Mouse (Mus musculus) gastrocnemius, postnatal 14 days (tissue): Measurements from ENCODE around the gene Tmem181a. TPM values are rescaled to one million over a fixed set of nuclear protein-coding genes. Genes with fewer than 3 reads are reported as not detected.
"Not testable (repeated sequence)": the region's sequence is repeated elsewhere in the genome, so short reads cannot be mapped to it uniquely, and the experiment has no call there.

ENCODE experiments used
- DNase-seq: peaks from one replicate; pipeline ENCODE4 v3.0.0; 2021; ENCODE audit warnings: mixed read lengths
- intact Hi-C: fragments of 180-260 bp; cut with DNase I; formaldehyde crosslinking; loops from one replicate; pipeline ENCODE4 v1.15.1; 2025; ENCODE audit warnings: low total_unique reads
- long read RNA-seq, 2 experiments: library from polyadenylated mRNA; stranded (forward); transcript quantifications; one replicate each; pipeline ENCODE4 v2.0.0; 2021
- total RNA-seq, 2 experiments: library from RNA; stranded (reverse); gene quantifications; 2 replicates each; pipeline ENCODE4 v1.2.3; 2021

Gene Tmem181a
- total RNA-seq, result 1 to 10 TPM; 5.9 to 6.1 TPM
- long read RNA-seq, experiment 1, full-length matches to known transcripts, result 3 of 9 reads
- long read RNA-seq, experiment 1, partial matches to known transcripts, result 1 of 9 reads
- long read RNA-seq, experiment 1, other reads (novel, unspliced or antisense), result 5 of 9 reads
- long read RNA-seq, experiment 2, full-length matches to known transcripts, result 6 of 8 reads
- long read RNA-seq, experiment 2, partial matches to known transcripts, result 0 of 8 reads
- long read RNA-seq, experiment 2, other reads (novel, unspliced or antisense), result 2 of 8 reads

DNA sequence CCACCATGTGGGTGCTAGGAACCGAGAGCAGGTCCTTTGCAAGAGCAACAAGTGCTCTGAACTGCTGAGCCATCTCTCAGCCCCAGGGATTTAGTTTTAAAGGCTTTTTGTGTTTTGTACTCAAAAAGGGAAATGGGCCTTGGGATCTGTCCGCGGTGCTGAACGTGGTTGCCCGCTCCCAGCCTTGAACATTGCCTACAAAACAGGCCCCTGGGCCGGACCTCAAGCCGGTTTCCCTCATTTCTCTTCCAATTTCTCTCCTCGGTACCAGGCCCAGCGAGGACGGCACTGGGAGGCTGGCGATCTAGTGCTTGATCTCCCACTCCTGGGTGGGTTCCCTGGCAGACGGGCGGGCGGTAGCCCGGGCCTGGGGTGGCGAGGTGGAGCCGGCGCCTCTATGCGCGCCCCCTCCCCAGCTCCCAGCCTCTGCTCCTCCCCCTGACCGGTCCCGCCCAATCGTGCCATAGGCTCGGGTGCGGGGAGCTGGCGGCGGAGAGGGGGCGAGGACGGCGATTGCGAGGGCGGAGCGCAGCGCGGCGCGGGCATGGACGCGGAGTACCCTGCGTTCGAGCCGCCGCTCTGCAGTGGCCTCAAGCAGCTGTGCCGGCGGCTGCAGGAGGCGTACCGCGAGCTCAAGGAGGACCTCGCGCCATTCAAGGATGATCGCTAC lies at the start of gene Tmem181a:
Gene Tmem181a (plus strand): TSS at position 461 of the 670 bp plus-strand sequence.
- DNase-seq, intact Hi-C loops: not testable (repeated sequence)

DNA sequence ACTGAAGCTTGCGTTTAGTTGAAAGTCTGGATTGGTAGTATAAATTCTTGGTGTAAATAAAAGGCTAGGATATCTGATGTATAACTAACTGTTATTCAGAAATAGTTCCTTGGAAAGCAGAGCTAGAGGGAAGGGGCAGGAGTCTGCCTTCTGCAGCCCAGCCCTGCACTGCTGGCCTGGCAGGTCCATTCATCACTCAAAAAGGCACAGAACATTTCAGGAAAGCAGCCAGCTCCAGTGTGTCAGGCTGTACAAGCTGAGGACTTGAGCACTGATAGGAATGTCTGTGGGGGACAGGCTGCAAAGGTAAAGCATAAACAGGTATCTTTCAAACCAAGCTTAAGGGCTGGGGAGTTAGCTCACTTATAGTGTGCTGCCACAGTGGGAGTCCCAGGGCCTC lies 44.9 kb upstream of the Tmem181a start:
- intact Hi-C loops, result no loop called here
- no peak for DNase-seq

GRCm38 (mm10) chr17:6215640-6216039 lies 41.0 kb upstream of the Tmem181a start:
- no peak for DNase-seq
- intact Hi-C loops, result no loop called here

DNA sequence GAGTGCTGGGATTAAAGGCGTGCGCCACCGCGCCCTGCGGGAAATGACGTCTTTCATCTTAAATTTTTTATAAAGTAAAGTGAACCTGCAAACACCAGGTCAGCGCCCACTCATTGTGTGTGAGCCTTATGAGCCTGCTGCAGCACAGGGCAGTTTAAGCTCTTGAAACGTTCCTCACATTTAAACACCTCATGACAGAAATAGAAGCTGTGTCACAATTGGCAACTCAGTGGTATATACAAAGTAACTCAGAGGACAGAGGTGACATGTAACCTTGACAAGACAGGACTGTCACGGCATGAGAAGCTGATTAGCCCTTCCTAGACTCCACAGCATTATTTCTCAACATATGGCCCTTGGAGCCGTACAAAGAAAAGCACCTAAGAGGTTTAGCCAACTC lies 40.1 kb upstream of the Tmem181a start:
- intact Hi-C loops, result no loop called here
- no peak for DNase-seq

DNA sequence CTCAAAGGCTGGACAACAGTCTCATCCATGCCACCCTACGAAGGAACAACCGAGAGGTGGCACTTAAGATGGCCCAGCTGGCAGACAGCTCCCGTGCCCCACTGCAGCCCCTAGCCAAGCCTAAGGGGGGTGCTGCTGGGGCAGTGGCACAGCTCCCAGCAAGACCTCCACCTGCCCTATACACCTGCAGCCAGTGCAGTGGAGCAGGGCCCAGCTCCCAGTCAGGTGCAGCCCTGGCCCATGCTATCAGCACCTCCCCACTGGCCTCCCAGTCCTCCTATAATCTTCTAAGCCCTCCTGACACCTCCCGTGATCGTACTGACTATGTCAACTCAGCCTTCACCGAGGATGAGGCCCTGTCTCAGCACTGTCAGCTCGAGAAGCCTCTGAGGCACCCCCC lies 24.0 kb upstream of the Tmem181a start:
- DNase-seq, intact Hi-C loops: not testable (repeated sequence)

DNA sequence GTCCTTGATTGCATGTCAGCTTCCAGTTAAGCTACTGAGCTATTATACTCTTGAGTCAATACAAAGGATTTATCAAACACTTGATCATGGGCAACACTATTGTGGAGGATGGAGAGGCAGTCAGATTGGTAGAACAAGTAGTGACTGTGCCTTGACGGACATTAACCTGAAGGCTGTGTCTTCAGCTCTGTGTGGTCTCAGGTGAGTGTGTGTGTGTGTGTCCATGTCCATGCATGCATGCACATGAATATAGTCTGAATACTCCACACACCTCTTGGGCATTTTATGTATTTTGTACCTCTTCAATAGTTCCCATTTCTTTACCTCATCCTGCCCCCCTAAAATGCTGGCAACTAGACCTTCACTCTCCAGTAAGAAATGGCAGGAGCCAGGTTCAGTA lies 5.4 kb upstream of the Tmem181a start:
- DNase-seq, intact Hi-C loops: not testable (repeated sequence)

DNA sequence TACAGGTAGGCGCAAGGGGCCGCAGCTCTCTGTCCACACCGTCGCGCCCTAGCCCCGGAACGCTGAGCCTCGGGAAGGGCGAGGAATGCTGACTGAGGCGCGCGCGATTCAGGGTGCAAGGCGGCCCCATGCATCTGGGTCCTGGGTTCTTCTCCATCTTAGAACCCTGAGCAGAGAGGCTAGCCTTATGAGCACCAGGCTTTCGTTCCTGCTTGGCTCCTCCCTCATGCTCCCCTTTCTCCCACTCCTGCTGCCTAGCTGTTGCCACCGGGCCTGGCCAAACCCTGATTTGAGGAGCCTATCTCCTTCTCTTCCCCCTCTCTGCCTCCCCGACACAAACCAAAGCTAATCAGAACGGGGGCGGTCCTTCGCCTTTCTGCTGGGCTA lies 403 bp downstream of the Tmem181a start:
- DNase-seq, intact Hi-C loops: not testable (repeated sequence)

DNA sequence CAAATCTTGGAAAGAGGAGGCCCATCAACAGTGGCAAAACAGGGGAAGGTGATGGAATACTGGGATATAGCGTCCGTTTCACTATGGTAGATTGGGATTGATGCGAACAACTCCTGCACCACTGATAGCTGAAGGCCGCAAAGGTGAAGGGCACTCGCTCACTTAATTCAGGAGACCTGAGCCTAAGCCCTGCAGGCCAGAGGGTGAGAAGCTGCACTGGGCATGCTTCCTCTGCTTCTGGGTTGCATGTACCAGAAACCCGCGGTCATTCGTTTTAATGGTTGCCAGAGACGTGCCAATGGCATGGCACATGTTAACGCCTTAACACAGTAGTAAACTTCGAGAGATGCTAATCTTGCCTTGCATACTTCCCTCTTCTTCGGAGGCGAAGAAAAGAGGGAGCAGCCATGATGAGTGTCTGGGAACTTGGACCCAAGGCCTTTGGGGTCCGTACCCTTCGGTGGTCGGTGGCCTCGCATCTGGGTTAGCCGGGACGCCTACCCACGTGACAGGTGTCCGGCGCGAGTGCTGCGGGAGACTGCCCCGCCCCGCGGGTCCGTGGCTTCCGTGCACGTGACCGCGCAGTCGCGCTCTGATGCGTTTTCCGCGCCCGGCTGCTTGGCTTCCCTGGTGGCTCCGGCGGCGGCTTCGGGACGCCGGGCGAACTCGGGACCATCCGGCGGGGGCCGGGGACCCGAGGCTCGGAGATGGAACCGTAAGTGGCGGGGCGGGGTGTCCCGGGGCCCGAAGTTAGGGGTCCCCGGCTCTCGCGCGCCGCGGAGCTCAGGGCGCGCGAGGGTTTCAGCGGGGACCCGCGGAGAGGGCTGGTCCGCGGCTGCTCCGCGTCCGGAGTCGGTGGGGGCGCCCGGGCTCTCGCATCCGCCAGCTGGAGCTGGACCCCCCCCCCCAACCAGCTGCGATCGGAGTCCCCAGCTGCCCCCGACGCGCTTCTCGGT lies 13.5 kb downstream of the Tmem181a start:
- DNase-seq, intact Hi-C loops: not testable (repeated sequence)

- intact Hi-C loops, result not testable (repeated sequence)
Observed at GRCm38 (mm10) chr17:6270840-6271239, 14.2 kb downstream of the Tmem181a start.

DNA sequence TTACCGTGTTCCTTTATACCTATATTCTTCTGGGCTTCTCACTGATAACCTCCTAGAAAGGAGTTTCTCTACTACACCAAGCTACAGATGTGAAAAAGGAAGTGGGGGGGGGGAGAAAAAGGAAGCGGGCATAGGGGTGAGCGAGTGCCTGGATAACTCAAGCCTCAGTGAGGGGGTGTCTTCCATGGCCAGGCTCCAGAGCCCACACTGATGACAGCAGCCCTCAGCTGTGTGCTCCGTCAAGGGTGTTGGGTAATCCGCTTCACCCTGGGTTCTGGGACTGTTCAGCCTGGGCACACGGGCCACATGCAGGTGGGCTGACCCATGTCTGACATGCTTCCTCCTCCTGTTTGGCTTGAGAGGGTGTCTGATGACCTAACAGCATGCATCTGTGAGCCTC lies 15.3 kb downstream of the Tmem181a start:
- intact Hi-C loops, result not testable (repeated sequence)

More at GRCm38 (mm10) chr17:6270840-6271239, 14.2 kb downstream of the Tmem181a start:
- not testable (repeated sequence) for DNase-seq

GRCm38 (mm10) chr17:6274693-6275092 lies 18.0 kb downstream of the Tmem181a start:
- intact Hi-C loops, DNase-seq: not testable (repeated sequence)

More for the DNA sequence above, 15.3 kb downstream of the Tmem181a start:
- not testable (repeated sequence) for DNase-seq

GRCm38 (mm10) chr17:6279205-6279604 lies 22.5 kb downstream of the Tmem181a start:
- intact Hi-C loops, DNase-seq: not testable (repeated sequence)

GRCm38 (mm10) chr17:6279772-6280171 lies 23.1 kb downstream of the Tmem181a start:
- intact Hi-C loops, DNase-seq: not testable (repeated sequence)

GRCm38 (mm10) chr17:6280513-6280912 lies 23.9 kb downstream of the Tmem181a start:
- DNase-seq, intact Hi-C loops: not testable (repeated sequence)

- intact Hi-C loops, DNase-seq: not testable (repeated sequence)
Observed at GRCm38 (mm10) chr17:6283137-6283536, 26.5 kb downstream of the Tmem181a start.

GRCm38 (mm10) chr17:6286169-6286568 lies 29.5 kb downstream of the Tmem181a start:
- DNase-seq, intact Hi-C loops: not testable (repeated sequence)

GRCm38 (mm10) chr17:6289045-6289444 lies 32.4 kb downstream of the Tmem181a start:
- DNase-seq, intact Hi-C loops: not testable (repeated sequence)

DNA sequence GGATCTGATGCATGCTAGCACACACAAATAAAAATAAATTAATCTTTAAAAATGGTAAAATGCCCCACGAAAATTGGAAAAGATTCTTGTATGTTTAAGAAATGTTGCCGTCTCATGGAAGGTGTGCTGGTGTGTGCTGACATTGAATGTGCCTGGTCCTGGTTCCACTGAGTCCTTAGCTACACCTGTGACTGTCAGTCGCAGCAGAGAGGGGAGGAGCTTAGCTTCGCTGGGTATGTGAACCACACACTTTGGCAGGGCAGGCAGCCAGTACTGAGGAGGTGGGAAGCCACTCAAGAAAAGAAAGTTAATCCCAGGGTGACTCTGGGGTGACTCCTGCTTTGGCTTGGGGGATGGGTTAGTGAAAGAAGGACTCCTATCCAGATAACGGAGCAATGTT lies 37.2 kb downstream of the Tmem181a start:
- DNase-seq, intact Hi-C loops: not testable (repeated sequence)

DNA sequence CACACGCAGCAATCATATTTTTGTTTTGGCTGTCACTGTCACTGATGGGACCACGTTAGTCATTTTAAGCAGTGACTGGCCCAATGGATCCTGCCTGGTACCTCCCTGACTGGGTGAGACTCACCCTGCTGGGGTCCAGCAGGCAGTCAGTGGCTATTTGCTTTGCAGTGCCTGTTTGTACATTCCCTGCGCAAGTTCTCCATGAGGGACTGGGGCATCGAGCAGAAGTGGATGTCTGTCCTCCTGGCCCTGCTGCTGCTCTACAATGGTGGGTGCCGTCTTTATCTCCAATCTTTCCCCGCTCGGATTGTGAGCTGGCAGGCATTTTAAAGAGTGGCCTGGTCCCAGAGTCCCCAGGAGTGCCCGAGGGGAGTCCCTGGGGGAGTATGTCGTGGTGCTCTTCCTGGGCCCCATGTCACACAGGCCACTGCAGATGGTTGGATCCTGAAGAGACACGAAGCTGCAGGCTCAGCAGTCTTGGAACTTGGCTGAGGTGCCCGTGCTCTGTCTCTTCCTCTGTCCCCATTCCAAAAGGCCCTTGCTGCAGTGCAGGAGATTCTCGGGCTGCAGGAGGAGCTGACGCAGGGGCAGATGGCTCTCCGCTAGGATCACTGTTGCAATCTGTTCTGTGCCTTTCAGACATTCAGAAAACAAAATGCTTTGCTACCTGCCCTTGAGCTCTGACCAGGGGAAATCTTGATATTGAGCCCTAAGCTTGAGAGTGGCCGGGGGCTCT lies 40.6 kb downstream of the Tmem181a start:
- DNase-seq, intact Hi-C loops: not testable (repeated sequence)
